Mouse (Mus musculus): Measurements from ENCODE around the gene Prrg2. TPM values are rescaled to one million over a fixed set of nuclear protein-coding genes. Genes with fewer than 3 reads are reported as not detected.

The Prrg2 gene
- polyA plus RNA-seq, 2 experiments = 18.6 to 50.4 TPM

DNA sequence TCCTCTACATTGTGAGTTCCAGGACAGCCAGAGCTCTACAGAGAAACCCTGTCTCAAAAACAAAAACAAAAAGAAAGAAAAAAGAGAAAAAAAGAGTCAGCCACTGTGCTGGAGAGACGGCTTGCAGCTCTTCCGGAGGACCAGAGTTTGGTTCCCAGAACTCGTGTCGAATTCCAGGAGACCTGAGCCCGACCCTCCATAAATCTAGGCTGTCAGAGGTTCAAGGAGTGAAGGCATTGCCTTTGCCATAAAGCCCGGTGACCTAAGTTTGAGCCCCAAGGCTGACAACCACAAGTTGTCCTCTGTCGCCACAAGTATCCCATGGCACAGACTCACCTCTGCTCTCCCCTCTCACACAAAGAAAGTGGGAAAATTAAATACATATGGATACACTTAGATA is 31.6 kb upstream of the Prrg2 start:
- H3K27ac ChIP-seq (replicated peaks; ENCODE audit: low read depth, low read length) = peak overlapping the region; percentile 82
- ATAC-seq (ENCODE audit: low FRiP score, low read depth) (no peak), DNase-seq (ENCODE audit: low spot score) (no peak)
- 6% methylated on average over 7 of the region's 7 CpGs for WGBS
- H3K9ac ChIP-seq (ENCODE audit: low read depth, low read length, severe bottlenecking) = no peak overlapping the region
- no peak overlapping the region for H3K4me3 ChIP-seq (replicated peaks; ENCODE audit: low read length)
- peaks cover 19% of the 10 kb centered on the region for H3K4me1 ChIP-seq (ENCODE audit: control insufficient read depth, insufficient read depth, low read length)
- no peaks in the 10 kb centered on the region for H3K9me3 ChIP-seq (ENCODE audit: control insufficient read depth, low read length)
- peaks cover 14% of the 10 kb centered on the region; the same call in 1 of the 2 replicates for H3K36me3 ChIP-seq (ENCODE audit: control insufficient read depth, insufficient read depth, low read length)
- TF ChIP-seq POLR2A (IDR thresholded peaks at IDR 0.05; ENCODE audit: borderline replicate concordance, extremely low read depth, insufficient read depth, insufficient read length) = no peak
- H3K4me2 ChIP-seq (replicated peaks; ENCODE audit: low read depth, low read length, severe bottlenecking) = peak overlapping the region; percentile 18; the same call in 1 of the 2 replicates
- no peaks in the 10 kb centered on the region for H3K27me3 ChIP-seq (ENCODE audit: control insufficient read depth, insufficient read depth, low read length)

DNA sequence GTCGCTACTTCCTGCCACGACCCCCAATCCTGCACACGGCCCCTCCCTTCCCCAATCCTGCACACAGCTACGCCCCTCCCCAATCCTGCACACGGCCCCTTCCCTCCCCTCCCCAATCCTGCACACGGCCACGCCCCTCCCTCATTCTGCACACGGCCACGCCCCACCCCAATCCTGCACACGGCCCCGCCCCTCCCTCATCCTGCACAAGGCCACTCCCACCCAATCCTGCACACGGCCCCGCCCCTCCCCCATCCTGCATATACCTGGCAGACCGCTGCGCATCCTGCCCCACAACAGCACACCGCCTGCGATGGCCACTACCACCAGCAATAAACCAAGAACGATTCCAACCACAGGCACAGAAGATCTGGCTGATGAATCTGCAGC is 31.0 kb upstream of the Prrg2 start:
- Histone ChIP-seq H3K4me2 (replicated peaks; ENCODE audit: low read depth, low read length, severe bottlenecking) (no peak overlapping the region), H3K4me3 (replicated peaks; ENCODE audit: low read length) (no peak overlapping the region), H3K9ac (ENCODE audit: low read depth, low read length, severe bottlenecking) (no peak overlapping the region), H3K4me1 (ENCODE audit: control insufficient read depth, insufficient read depth, low read length) (peaks cover 19% of the 10 kb centered on the region), H3K27me3 (ENCODE audit: control insufficient read depth, insufficient read depth, low read length) (no peaks in the 10 kb centered on the region), H3K9me3 (ENCODE audit: control insufficient read depth, low read length) (no peaks in the 10 kb centered on the region), H3K27ac (replicated peaks; ENCODE audit: low read depth, low read length) (peak overlapping the region; percentile 82), H3K36me3 (ENCODE audit: control insufficient read depth, insufficient read depth, low read length) (peaks cover 18% of the 10 kb centered on the region)
- 28% methylated on average over 18 of the region's 18 CpGs for WGBS
- DNase-seq (ENCODE audit: low spot score) (no peak), ATAC-seq (ENCODE audit: low FRiP score, low read depth) (no peak)
- no peak for TF ChIP-seq POLR2A (IDR thresholded peaks at IDR 0.05; ENCODE audit: borderline replicate concordance, extremely low read depth, insufficient read depth, insufficient read length)

DNA sequence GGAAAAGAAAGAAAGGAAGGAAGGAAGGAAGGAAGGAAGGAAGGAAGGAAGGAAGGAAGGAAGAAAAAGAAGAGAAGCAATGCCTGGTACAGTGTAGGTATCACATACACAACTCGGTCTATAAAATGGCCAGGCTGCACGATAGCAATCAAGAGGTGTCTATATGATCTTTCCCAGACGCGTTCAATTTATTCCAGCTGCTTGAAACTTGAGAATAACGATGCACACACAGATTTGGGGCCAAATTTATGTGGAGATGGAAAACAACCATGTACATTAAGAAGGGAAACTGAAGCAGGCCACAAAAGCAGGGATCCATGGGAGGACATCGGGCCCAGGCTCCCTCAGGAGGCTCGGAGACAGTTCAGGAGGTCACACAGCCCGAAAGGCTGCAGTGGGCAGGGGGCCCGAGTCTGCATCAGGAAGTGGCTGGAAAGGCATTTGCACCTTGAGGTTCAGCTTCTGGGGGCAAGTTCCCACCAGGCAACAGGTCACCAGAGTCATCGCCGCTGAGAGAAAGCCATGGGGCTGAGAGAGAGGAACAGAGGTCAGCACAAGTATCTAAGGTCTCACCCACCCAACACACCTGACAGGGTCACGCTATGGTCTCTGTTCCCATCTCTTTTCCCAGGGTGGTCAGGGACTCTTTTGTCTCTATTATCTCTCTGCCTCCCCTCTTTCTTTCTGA is 30.5 kb upstream of the Prrg2 start:
- H3K9me3 ChIP-seq (ENCODE audit: control insufficient read depth, low read length) = no peaks in the 10 kb centered on the region
- H3K4me1 ChIP-seq (ENCODE audit: control insufficient read depth, insufficient read depth, low read length) = peaks cover 19% of the 10 kb centered on the region
- H3K4me2 ChIP-seq (replicated peaks; ENCODE audit: low read depth, low read length, severe bottlenecking) = peak overlapping the region; percentile 31; the same call in 1 of the 2 replicates
- no peak for ATAC-seq (ENCODE audit: low FRiP score, low read depth)
- no peak for TF ChIP-seq POLR2A (IDR thresholded peaks at IDR 0.05; ENCODE audit: borderline replicate concordance, extremely low read depth, insufficient read depth, insufficient read length)
- H3K27ac ChIP-seq (replicated peaks; ENCODE audit: low read depth, low read length) = peak overlapping the region; percentile 82
- H3K36me3 ChIP-seq (ENCODE audit: control insufficient read depth, insufficient read depth, low read length) = peaks cover 19% of the 10 kb centered on the region
- H3K4me3 ChIP-seq (replicated peaks; ENCODE audit: low read length) = no peak overlapping the region
- peak overlapping the region; percentile 18; the same call in 1 of the 2 replicates for H3K9ac ChIP-seq (ENCODE audit: low read depth, low read length, severe bottlenecking)
- 29% methylated on average over 12 of the region's 12 CpGs for WGBS
- DNase-seq (ENCODE audit: low spot score) = peak; percentile 78
- H3K27me3 ChIP-seq (ENCODE audit: control insufficient read depth, insufficient read depth, low read length) = no peaks in the 10 kb centered on the region

DNA sequence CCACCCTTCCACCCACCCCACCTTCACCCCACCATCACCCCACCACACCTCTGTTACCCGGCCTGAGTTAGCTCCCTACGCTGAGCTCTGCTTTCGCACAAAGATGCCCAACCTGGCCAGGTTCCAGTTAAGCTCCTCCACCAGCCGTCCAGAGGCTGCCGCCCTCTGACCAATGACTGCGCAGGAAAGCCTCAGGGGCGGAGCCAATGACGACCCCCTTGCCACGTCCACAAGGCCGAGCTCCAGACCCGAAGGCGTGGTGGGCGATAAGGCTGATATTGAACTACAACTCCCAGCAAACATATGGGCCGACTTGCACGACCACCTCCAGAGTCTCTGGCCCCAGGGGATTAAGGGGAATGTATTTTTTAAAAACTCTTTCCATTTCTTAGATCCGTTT is 29.6 kb upstream of the Prrg2 start, which contains the start of gene Rcn3:
Gene Rcn3 (minus strand): TSS at position 174 of the 400 bp plus-strand sequence.
- Histone ChIP-seq H3K4me3 (replicated peaks; ENCODE audit: low read length) (peak within 1 kb of the TSS; percentile 74), H3K36me3 (ENCODE audit: control insufficient read depth, insufficient read depth, low read length) (peaks cover 27% of the 10 kb centered on the region), H3K27ac (replicated peaks; ENCODE audit: low read depth, low read length) (peak within 1 kb of the TSS; percentile 95), H3K4me2 (replicated peaks; ENCODE audit: low read depth, low read length, severe bottlenecking) (peak within 1 kb of the TSS; percentile 85), H3K9ac (ENCODE audit: low read depth, low read length, severe bottlenecking) (peak within 1 kb of the TSS; percentile 88), H3K9me3 (ENCODE audit: control insufficient read depth, low read length) (no peaks in the 10 kb centered on the region), H3K27me3 (ENCODE audit: control insufficient read depth, insufficient read depth, low read length) (no peaks in the 10 kb centered on the region), H3K4me1 (ENCODE audit: control insufficient read depth, insufficient read depth, low read length) (peaks cover 19% of the 10 kb centered on the region)
- peak; percentile 98 for DNase-seq (ENCODE audit: low spot score)
- ATAC-seq (ENCODE audit: low FRiP score, low read depth) = peak; percentile 95
- TF ChIP-seq POLR2A (IDR thresholded peaks at IDR 0.05; ENCODE audit: borderline replicate concordance, extremely low read depth, insufficient read depth, insufficient read length) = peak; percentile 81; the same call in 1 of the 2 replicates
- under 1% methylated on average over 16 of the region's 16 CpGs for WGBS

DNA sequence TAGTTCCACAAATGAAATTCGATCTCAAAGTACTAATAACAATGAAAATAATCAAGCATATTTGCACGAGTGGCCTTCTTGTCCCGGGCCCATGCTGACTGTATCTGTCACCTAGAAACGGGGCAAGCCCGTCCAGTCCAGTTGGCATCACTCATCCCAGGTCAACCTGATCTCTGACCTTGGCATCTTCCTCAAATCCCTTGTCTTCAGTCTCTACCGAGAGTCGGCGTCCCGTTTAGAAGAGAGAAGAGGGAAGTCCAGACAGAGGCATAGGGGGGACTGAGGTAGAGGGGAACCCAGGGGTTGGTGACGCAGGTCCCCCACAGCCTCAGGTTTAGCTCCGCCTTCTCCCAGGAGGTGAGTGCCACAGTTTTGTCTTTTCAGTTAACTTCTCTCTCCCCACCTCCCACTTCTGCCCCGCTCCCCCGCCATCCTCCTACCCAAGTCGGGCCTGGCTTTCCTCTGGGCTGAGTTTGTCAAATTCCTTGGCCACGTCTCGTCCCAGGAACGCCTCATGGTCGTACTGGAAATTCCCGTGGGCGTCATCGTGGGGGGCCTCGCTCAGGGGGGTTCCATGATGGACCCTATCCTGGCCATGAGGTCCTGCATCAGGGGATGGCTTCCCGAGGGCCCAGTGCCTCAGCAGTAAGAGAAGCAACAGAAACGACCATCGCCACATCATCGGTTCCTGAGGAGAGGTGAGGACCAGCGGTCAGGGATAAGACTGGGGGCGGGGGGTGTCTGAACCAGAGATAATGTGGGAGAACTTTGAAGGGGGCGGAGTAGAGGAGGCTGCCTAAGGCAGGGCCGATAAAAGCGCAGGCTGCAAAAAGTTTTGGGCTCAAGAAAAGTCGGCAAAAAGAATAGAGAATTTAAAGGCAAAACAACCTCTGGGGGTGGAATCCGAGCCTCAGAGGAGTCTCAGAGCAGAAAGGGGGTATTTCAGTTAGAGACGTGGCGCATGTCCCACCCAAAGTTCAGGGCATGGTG is 28.8 kb upstream of the Prrg2 start:
- peaks cover 34% of the 10 kb centered on the region for H3K36me3 ChIP-seq (ENCODE audit: control insufficient read depth, insufficient read depth, low read length)
- peak overlapping the region; percentile 95 for H3K27ac ChIP-seq (replicated peaks; ENCODE audit: low read depth, low read length)
- H3K4me1 ChIP-seq (ENCODE audit: control insufficient read depth, insufficient read depth, low read length) = peaks cover 19% of the 10 kb centered on the region
- peak; percentile 56 for ATAC-seq (ENCODE audit: low FRiP score, low read depth)
- peak; percentile 42 for DNase-seq (ENCODE audit: low spot score)
- 8% methylated on average over 34 of the region's 35 CpGs for WGBS
- H3K9ac ChIP-seq (ENCODE audit: low read depth, low read length, severe bottlenecking) = peak overlapping the region; percentile 88
- peak overlapping the region; percentile 74 for H3K4me3 ChIP-seq (replicated peaks; ENCODE audit: low read length)
- peak overlapping the region; percentile 85 for H3K4me2 ChIP-seq (replicated peaks; ENCODE audit: low read depth, low read length, severe bottlenecking)
- H3K27me3 ChIP-seq (ENCODE audit: control insufficient read depth, insufficient read depth, low read length) = no peaks in the 10 kb centered on the region
- no peaks in the 10 kb centered on the region for H3K9me3 ChIP-seq (ENCODE audit: control insufficient read depth, low read length)
- no peak for TF ChIP-seq POLR2A (IDR thresholded peaks at IDR 0.05; ENCODE audit: borderline replicate concordance, extremely low read depth, insufficient read depth, insufficient read length)

Data from limb, embryonic 14.5 days (tissue).